Mouse (Mus musculus) forebrain, postnatal 0 days (tissue): ENCODE measurements around the gene Spag5. TPM values are rescaled to one million over a fixed set of nuclear protein-coding genes. Genes with fewer than 3 reads are reported as not detected.
A peak's percentile ranks its signal among the peaks of the same experiment; 100 is the strongest.

Experiments
- ATAC-seq: fragments of 200-750 bp; cut with Nextera tagmentation; 2 replicates; pipeline ENCODE4 v1.8.0; 2017; ENCODE audit warnings: mild to moderate bottlenecking, moderate library complexity
- DNase-seq: peaks from one replicate; pipeline ENCODE4 v3.0.0-alpha.2; 2015
- H3K27ac ChIP-seq: fragments of 300-500 bp; sonication (generic); 2 replicates; pipeline ENCODE4 v1.5.1; 2014; ENCODE audit warnings: low read depth, mild to moderate bottlenecking, antibody characterized with exemption, low read length, moderate library complexity, mixed read lengths
- H3K27me3 ChIP-seq: fragments of 300-500 bp; sonication (generic); 2 replicates; pipeline ENCODE4 v1.6.1; 2014; ENCODE audit warnings: mild to moderate bottlenecking, low read length, mixed read lengths; ENCODE audit not compliant: insufficient read depth
- H3K36me3 ChIP-seq: fragments of 300-500 bp; sonication (generic); 2 replicates; pipeline ENCODE4 v1.6.1; 2014; ENCODE audit warnings: mild to moderate bottlenecking, moderate library complexity; ENCODE audit not compliant: insufficient read depth
- H3K4me1 ChIP-seq: fragments of 300-500 bp; sonication (generic); 2 replicates; pipeline ENCODE4 v1.6.1; 2014; ENCODE audit warnings: antibody characterized with exemption; ENCODE audit not compliant: insufficient read depth
- H3K4me2 ChIP-seq: fragments of 300-500 bp; sonication (generic); 2 replicates; pipeline ENCODE4 v1.6.1; 2014; ENCODE audit warnings: low read depth, mild to moderate bottlenecking, moderate library complexity
- H3K4me3 ChIP-seq: fragments of 300-500 bp; sonication (generic); 2 replicates; pipeline ENCODE4 v1.5.1; 2014; ENCODE audit warnings: low read depth, low read length, mixed read lengths
- H3K9ac ChIP-seq: fragments of 300-500 bp; sonication (generic); 2 replicates; pipeline ENCODE4 v1.6.1; 2014; ENCODE audit warnings: mild to moderate bottlenecking
- H3K9me3 ChIP-seq: fragments of 300-500 bp; sonication (generic); 2 replicates; pipeline ENCODE4 v1.6.1; 2016; ENCODE audit warnings: low read length
- CTCF ChIP-seq: sonication (generic); IDR thresholded peaks from 2 replicates; pipeline ENCODE4 v1.5.1; 2016; ENCODE audit warnings: antibody characterized with exemption, control low read depth, low read depth
- WGBS: fragments of 180-500 bp; shearing (Covaris S2); extraction: QIAGEN DNeasy Blood & Tissue Kit; methylation state at CpG from one replicate; pipeline ENCODE4 v1.1.7; 2014; 5-methylcytosine and 5-hydroxymethylcytosine counted together
- polyA plus RNA-seq: library from polyadenylated mRNA; unstranded; fragments of >200 nt; fragmentation: Nextera tagmentation; extraction: Ambion mirVana; gene quantifications from 2 replicates; pipeline ENCODE4 v1.2.1, GENCODE M21; 2015
- total RNA-seq: library from RNA; depleted of rRNA; stranded (reverse); fragments of >200 nt; gene quantifications from 2 replicates; pipeline ENCODE4 v1.2.3, GENCODE M21; 2014; rRNA removed

The Spag5 gene
- total RNA-seq: 5.7 and 6.5 TPM in 2 replicates
- 3.5 and 4.8 TPM in 2 replicates for polyA plus RNA-seq

GRCm38 (mm10) chr11:78301357-78302084, at the start of gene Spag5:
TSS of gene Spag5 (plus strand) at chr11:78301529.
- ATAC-seq (peak; percentile 100), DNase-seq (peak; percentile 91)
- Histone ChIP-seq H3K9ac (peak within 1 kb of the TSS; percentile 47), H3K9me3 (no peaks in the 10 kb centered on the region), H3K4me3 (peak within 1 kb of the TSS; percentile 62), H3K27me3 (no peaks in the 10 kb centered on the region), H3K36me3 (no peaks in the 10 kb centered on the region), H3K4me2 (peak within 1 kb of the TSS; percentile 100), H3K4me1 (no peaks in the 10 kb centered on the region; the same call in 1 of the 2 replicates), H3K27ac (no peak within 1 kb of the TSS)
- 1% methylated on average over 49 of the region's 49 CpGs for WGBS
- TF ChIP-seq CTCF: no peak

- Histone ChIP-seq H3K9ac (no peak overlapping the region), H3K27me3 (no peaks in the 10 kb centered on the region), H3K9me3 (no peaks in the 10 kb centered on the region), H3K4me1 (no peaks in the 10 kb centered on the region), H3K36me3 (peaks cover 20% of the 10 kb centered on the region), H3K4me3 (no peak overlapping the region), H3K27ac (no peak overlapping the region), H3K4me2 (no peak overlapping the region)
- DNase-seq (no peak), ATAC-seq (no peak)
- peak; percentile 43 for TF ChIP-seq CTCF
- 100% methylated on average over 1 of the region's 1 CpGs for WGBS
These were observed 44.7 kb upstream of the Spag5 start for GRCm38 (mm10) chr11:78256618-78257017.

GRCm38 (mm10) chr11:78260489-78261258, 40.7 kb upstream of the Spag5 start:
- no peak for TF ChIP-seq CTCF
- no peak for ATAC-seq
- H3K9ac ChIP-seq: peak overlapping the region; percentile 67; the same call in 1 of the 2 replicates

GRCm38 (mm10) chr11:78261380-78262352, 39.7 kb upstream of the Spag5 start, which contains the start of gene 2610507B11Rik:
TSS of gene 2610507B11Rik (plus strand) at chr11:78261752.
- Histone ChIP-seq H3K4me1 (0 out of 2 replicates have a peak, but pooled peaks cover 4% of the 10 kb centered on the region), H3K36me3 (peaks cover 29% of the 10 kb centered on the region), H3K4me2 (peak within 1 kb of the TSS; percentile 84), H3K4me3 (peak within 1 kb of the TSS; percentile 91), H3K27me3 (no peaks in the 10 kb centered on the region), H3K27ac (peak within 1 kb of the TSS; percentile 82), H3K9me3 (no peaks in the 10 kb centered on the region), H3K9ac (peak within 1 kb of the TSS; percentile 67)
- DNase-seq (peak; percentile 97), ATAC-seq (peak; percentile 97)
- no peak; the same call in 1 of the 2 replicates for TF ChIP-seq CTCF
- 2% methylated on average over 102 of the region's 115 CpGs for WGBS

More at GRCm38 (mm10) chr11:78260489-78261258, 40.7 kb upstream of the Spag5 start:
- WGBS: 100% methylated on average over 2 of the region's 2 CpGs
- Histone ChIP-seq H3K27ac (no peak overlapping the region), H3K9me3 (no peaks in the 10 kb centered on the region), H3K27me3 (no peaks in the 10 kb centered on the region), H3K4me3 (peak overlapping the region; percentile 91), H3K4me2 (peak overlapping the region; percentile 84), H3K36me3 (peaks cover 21% of the 10 kb centered on the region), H3K4me1 (0 out of 2 replicates have a peak, but pooled peaks cover 4% of the 10 kb centered on the region)
- DNase-seq: no peak

GRCm38 (mm10) chr11:78262550-78262949, 38.8 kb upstream of the Spag5 start:
- H3K4me2 ChIP-seq: peak overlapping the region; percentile 84
- H3K9ac ChIP-seq: peak overlapping the region; percentile 67; the same call in 1 of the 2 replicates
- no peaks in the 10 kb centered on the region for H3K9me3 ChIP-seq

GRCm38 (mm10) chr11:78265571-78265970, 35.8 kb upstream of the Spag5 start:
- Histone ChIP-seq H3K27ac (no peak overlapping the region), H3K9me3 (no peaks in the 10 kb centered on the region), H3K4me1 (0 out of 2 replicates have a peak, but pooled peaks cover 4% of the 10 kb centered on the region), H3K9ac (no peak overlapping the region), H3K36me3 (peaks cover 63% of the 10 kb centered on the region), H3K4me3 (no peak overlapping the region), H3K27me3 (no peaks in the 10 kb centered on the region), H3K4me2 (no peak overlapping the region)
- ATAC-seq (no peak), DNase-seq (no peak)
- TF ChIP-seq CTCF: no peak
- 96% methylated on average over 6 of the region's 6 CpGs for WGBS

More at GRCm38 (mm10) chr11:78262550-78262949, 38.8 kb upstream of the Spag5 start:
- TF ChIP-seq CTCF: peak; percentile 70
- no peaks in the 10 kb centered on the region for H3K27me3 ChIP-seq
- ATAC-seq (no peak), DNase-seq (peak; percentile 66)
- peaks cover 38% of the 10 kb centered on the region for H3K36me3 ChIP-seq
- H3K4me1 ChIP-seq: 0 out of 2 replicates have a peak, but pooled peaks cover 4% of the 10 kb centered on the region
- H3K4me3 ChIP-seq: peak overlapping the region; percentile 91
- H3K27ac ChIP-seq: no peak overlapping the region
- WGBS: 2% methylated on average over 8 of the region's 8 CpGs
